Mouse (Mus musculus) kidney, adult 8-10 months (tissue): ENCODE data around the gene Sh2b3.
A peak's percentile ranks its signal among the peaks of the same experiment; 100 is the strongest.
"Not testable (repeated sequence)": the region's sequence is repeated elsewhere in the genome, so short reads cannot be mapped to it uniquely, and the experiment has no call there.

Experiments used
- DNase-seq, 2 experiments: peaks; one replicate each; pipeline ENCODE4 v3.0.0; 2022

The Sh2b3 gene

DNA sequence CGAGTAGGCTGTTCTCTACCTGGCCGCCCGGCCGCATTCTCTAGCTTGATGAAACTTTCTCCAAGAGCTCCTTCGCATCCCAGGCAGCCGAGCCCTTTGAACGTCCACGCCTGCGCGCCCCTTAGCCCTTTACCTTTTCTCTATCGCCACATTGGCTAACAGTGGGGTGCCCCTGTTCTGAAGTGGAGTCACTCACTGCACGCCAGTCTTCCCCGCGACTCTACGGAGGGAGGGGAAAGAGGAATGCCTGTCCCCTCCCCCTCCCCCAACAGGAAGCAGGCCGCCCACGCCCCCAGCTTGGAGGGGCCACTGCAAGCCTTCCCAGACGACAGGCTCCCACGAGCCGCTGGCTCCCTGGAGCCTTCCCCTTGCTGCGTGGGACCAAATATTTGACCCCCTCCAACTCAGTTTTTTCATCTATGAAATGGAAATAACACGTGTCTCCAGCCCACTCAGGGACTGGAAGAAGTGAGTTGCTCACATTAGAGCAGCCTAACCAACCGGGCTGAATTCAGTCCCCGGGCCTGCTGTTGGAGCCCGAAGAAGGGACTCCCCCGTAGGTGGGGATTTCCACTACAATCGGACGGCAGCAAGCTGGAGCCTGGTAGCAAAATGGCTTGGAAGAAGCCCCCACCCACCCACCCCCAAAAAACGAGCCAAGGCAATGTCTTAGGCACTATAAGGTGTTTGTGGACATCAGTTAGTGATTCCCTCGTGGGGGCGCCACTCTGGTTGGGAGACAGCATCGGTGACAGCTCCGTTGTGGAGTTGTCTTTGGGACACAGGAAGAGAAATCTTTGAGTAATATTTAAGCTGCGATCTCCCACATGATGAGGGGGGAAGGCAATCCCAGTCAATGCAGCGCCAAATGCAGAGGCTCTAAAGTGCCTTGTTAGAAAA is at the start of gene Sh2b3:
Gene Sh2b3 (minus strand): TSS at position 206 of the 900 bp plus-strand sequence.
- no peak for DNase-seq

DNA sequence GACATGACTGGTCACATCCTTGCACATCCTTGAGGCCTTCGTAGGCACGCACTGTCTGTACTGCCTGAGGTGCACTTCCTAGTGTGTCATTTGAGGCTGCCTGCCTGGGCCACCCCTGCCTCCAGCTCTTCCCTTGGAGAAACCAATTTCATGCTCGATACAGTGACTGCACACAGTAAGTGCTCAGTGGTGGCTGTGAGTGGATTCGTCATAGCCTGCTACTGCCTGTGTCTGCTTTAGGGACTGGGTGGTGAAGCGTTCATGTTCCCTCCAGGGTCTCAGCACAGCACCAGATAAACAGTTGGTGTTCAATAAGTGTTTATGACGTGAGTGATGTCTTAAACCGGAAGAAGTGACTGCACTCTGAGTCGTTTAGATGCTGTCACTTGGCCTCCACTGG is 45.9 kb upstream of the Sh2b3 start:
- no peak for DNase-seq

DNA sequence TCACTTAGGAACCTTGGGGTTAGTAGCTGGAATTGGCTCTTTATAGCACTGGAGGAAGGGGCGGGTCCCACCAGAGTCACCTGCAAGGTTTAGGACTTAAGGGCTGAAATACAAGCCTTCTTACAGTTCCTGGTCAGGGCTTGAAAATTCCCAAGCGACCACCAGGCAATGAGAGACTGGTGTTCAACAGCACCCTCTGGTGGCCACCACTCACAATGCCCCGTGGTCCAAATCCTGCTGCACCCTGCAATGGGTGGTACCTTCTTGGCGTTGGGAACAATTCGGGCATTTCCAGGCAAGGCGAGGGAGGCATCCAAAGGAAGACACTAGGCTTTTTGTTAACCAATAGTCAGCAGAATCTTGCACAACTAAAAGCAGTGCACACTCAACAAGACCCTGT is 41.8 kb upstream of the Sh2b3 start:
- peak in 1 of 2 experiments; percentile 42 for DNase-seq

DNA sequence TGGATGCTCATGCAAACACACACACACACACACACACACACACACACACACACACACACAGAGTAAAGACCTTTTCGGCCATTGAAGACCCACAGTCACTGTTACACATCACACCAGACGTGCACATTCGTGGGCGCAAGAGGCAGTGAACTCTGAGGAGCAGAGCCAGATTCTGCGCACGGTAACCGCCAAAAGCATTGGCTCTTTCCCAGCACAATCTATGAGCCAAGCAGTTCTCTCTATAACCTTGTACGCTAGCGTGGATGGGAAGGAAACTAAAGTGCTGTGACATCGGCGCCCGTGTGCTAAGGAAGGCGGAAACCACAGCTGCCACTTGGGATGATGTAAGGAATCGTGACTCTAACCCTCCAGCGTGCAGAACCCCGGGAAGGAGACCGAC is 41.3 kb upstream of the Sh2b3 start:
- DNase-seq: no peak

DNA sequence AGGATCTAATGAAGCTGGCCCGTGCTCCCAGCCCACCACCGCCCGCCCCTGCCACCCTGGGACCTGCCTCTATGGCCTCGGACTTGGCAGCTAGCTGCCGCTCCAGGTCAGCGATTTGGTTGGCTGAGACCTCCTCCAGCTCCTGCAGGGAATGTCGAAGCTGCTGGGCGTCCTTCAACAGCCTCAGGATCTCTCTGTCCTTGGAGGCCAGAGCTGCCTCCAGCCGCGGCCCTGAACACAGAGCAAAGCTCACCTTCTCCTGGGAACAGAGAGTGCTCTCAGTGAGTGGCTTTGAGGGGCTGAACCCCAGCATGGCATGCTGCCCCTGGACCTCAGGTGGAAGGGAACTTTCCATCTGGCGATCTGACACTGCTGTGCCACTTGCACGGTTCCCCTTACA is 39.5 kb upstream of the Sh2b3 start:
- no peak for DNase-seq

DNA sequence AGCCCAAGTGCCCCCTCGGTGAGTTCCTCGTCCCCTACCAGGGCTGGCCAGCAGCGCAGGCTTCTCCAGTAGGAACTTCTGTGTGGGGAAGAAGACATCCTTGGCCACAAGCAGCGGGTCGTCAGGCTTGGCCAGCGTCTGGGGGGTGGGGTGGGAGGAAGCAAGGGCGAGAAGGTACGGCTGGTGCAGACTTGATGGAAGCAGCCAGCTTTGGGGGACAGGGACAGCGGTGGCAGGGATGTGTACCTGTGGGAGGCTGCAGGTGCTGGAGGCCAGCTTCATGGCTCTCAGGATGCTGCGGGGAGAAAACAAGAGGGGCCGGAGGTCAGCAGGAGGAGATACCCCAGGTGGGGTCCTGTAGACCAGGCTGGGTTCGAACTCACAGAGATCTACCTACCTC is 37.6 kb upstream of the Sh2b3 start:
- no peak for DNase-seq

DNA sequence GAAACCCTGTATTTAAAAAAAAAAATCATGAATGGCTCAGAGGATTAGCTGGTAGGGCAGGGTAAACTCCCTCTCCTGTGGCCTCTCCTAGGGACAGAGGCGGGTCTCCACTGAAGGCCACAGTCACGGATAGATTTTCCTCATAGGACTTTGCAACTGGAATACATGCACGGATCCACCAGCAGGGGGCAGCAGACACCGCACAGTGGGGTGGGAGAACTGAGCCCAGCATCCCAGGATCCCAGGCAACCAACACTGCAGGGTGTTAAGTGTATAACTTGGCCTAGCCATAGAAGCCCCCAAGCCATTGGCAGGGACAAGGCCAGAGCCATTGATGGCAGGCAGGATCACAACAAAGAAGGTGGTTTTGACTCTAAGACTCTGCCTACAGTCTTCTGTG is 34.7 kb upstream of the Sh2b3 start:
- peak; percentile 60 to 73 for DNase-seq

DNA sequence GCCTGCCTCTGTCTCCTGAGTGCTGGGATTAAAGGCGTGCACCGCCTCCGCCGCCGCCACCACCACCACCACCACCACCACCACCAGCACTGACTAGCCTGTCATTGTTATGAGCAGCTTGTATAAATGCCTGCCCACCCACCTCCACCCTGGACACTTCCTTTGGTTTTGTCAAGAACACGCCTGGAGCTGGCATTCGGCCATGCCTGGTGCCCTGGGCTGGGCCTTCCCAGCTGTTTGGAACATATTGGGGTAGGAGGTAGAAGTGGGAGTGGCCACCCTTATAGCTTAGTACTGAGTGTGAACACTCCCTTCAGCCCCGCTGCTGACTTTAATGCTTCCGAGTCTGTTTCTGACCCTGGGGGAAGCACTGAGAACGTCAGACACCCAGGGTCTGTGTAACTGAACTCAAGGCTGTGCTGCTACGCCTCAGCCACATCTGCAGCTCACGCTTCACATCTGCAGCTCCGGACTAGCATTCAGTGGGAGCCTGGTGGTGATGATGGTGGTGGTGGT is 34.1 kb upstream of the Sh2b3 start:
- DNase-seq: no peak

DNA sequence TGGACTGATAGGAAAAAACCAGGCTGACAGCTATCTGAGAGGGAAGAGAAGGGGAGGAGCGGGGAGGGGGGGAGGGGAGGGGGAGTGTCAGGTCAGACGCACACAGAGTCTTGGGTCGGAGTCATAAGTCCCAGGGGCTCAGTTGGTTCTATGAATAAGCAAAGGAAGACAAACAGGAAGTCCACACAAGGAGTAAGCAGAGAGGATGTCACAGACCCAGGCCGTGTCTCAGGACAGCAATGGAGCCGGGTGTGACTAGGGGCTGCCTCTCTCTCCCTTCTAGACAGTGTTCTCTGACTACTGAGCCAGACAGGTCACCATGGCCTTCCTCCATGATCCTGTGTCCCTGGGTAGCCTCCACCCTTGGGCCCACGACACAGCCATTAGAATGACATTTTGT is 33.4 kb upstream of the Sh2b3 start:
- no peak for DNase-seq

DNA sequence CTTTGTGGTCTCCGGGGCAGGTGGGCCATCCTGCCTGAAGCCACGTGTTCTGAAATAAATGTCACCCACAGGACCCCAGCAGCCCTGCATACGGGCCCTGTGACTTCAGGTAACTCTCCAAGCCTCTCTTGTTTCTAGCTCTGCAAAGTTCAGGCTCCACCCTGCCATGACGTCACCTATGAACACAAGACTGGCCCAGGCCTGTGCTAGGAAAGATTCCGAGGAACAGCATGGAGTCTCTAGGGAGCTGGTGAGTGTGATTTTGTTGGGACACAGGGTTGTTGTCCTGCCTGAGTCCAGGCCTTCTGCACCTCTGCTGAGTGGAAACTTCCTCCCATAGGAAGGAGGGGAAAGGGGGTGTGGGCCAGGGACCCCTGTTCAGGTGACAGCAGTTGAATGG is 30.5 kb upstream of the Sh2b3 start:
- no peak for DNase-seq

DNA sequence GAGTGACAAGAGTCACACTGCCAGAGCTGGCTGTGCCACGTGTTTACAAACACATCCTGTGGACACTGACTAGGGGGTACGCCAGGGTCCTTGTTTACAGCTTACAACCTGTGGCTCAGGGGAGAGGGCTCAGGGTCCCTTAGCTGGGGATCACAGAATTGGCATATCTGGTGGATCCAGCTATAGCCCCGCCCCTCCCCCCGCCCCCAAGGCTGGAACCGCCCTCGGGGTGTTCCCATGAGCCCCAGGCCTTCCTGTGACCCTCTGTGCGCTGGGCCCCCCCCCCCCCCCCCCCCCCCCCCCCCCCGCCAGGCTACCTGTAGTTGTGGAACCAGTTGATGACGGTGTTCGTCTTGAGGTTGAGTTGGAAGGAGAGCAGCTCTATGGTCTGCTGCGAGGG is 26.9 kb upstream of the Sh2b3 start:
- no peak for DNase-seq

DNA sequence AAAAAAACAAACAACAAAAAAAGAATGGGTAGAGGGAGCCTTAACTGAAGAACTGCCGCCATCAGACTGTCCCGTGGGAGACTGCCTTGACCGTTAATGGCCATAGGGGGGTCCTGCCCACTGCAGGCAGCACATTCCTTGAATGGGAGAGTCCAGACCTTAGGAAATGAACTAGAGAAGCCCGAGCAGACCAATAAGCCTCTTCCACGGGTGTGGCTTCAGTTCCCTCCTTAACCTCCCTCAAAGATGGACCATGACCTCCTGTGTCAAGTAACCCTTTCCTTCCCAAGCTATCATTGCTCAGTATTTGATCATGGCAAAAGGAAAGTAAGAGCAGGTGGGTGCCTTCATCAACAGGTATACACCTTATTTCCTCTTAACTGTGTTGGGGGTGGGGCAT is 24.5 kb upstream of the Sh2b3 start:
- no peak for DNase-seq

DNA sequence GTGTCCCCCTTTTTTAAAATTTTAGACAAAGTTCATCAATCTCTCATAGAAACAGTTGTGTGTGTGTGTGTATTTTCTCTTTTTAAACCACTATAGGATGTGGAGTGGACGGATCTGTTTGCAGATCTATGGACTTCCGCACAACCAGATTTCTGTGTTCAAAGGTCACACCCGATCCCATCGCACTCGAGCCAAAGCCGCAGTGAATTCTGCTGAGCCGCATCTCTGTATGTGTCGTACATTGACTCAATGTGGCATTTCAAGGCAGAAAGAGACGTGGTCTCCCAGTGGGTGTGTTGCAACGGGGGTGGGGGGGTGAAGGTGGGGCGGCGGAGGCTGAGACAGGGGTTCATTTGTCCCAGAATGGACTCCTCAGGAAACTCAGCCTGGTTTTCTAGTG is 21.0 kb upstream of the Sh2b3 start:
- DNase-seq: no peak

DNA sequence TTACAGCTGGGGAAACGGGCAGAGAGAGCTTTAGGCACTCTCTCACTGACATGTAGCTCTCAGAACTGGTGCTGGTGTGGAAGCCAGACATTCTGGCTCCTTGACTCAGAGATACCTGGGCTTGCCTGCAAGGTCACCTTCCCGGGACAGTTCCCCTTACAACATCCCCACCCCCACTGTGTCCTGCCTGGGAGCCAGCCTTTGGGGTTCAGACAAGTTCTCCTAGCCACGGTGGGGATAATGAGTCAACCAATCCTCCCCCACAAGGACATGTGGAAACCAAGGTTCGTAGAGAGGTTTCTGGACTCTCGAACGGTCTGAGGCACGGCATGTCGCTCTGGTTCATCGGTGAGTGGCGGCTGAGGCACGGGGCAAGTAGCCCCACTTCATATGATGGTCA is 19.3 kb upstream of the Sh2b3 start:
- DNase-seq: no peak

DNA sequence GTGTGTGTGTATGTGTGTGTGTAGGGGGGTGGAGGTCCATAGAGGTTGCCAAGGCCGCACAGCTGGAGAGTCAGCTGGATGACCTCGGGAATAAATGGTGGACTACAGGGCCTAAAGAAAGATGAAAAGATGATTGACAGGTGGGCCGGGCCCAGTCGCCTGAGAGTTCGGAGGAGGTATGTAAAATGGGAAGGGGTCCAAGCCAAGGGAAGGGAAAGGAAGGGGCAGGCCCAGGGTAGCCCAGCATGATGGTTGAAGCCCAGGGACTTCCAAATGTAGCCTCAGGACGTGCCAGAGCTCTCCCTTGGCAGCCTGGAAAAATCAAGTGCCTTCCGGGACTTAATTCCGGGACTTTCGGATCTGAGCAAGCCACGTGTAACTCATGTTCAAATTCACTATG is 17.3 kb upstream of the Sh2b3 start:
- no peak for DNase-seq

DNA sequence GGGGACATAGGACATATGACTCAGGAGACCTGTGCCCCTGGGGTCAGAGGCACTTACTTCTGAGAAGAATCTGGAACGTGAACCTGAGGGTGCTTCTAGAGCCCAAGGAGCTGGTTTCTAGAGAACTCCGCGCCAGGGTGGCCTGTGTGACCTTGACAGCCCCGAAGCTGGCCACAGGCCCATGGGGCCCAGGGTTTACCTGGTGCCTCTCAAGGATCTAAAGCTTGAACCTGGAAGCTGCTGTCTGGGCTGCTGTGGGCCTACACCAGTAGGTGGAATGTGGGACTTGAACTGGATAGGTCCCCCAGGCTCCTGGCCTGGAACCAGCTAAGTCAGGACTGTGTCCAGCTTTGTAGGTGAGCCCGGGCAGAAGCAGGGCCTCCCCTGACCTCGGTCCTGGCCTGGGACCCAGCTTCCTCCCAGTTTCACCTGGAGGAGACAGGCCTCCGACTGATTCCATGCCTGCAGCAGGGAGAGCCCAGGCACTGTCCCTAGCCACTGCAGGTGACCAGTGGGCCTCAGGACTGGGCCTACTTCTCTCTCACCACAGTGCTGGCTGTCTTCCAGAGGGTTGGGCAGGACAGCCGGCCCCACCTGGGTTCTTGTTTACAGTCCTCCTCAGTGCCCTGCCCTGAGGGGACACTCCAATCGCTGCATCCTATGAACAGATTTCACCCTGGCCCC is 16.1 kb upstream of the Sh2b3 start:
- peak; percentile 64 to 81 for DNase-seq

DNA sequence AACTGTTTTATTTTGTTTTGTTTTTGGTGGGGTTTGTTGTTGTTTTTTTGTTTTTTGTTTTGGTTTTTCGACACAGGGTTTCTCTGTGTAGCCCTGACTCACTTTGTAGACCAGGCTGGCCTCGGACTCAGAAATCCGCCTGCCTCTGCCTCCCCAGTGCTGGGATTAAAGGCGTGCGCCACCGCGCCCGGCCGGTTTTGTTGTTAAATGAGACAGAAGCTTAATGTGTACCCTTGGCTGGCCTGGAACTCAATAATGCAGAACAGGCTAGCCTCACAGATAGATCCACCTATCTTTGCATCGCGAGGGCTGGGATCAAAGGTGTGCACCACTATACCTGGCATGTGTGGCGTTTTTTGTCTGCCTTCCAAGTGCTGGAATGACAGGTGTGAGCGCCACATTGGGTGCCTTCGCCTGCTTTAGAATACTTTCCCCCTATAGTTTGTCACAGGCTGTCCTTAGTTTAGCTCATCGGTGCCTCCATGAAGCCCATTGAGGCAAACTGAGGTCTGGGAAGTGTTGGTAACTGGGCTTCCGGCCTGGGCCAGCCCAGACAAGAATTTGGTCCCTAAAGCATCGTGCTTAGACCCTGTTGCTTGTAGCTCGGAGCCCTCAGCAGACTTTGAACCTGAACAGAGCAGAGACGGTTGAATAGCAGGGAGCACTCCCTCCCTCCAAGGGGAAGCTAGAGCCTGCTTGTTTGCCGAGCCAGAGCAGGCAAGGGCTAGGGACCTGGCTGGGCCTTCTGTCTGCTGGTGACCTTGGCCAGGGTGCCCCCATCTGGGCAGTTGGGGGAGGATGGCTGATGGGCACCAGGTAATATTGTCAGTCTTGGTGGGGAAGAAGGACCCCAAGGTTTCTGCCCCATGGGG is 12.3 kb upstream of the Sh2b3 start:
- peak in 1 of 2 experiments; percentile 55 for DNase-seq

DNA sequence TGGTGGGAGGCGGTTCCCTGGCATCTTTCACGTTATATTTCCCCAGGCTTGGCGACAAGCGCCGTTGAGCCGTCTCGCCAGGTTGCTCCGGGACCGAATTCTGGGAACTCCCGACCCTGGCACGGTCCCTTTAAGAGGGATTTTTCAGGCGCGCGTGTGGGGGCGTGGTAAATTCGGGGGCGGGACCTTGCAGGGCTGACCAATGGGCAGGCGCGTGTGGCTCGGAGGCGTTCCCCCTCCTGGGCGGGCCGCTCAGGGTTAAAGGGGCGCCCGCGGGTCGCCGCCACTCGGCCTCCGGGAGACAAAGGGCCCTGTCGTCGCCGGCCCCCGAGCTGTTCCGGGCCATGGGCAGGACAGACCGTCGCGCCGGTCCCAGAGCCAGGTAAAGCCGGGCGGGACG is 11.3 kb upstream of the Sh2b3 start, which contains the start of gene Pheta1:
Gene Pheta1 (plus strand): TSS at position 242 of the 400 bp plus-strand sequence.
- peak; percentile 88 to 94 for DNase-seq

DNA sequence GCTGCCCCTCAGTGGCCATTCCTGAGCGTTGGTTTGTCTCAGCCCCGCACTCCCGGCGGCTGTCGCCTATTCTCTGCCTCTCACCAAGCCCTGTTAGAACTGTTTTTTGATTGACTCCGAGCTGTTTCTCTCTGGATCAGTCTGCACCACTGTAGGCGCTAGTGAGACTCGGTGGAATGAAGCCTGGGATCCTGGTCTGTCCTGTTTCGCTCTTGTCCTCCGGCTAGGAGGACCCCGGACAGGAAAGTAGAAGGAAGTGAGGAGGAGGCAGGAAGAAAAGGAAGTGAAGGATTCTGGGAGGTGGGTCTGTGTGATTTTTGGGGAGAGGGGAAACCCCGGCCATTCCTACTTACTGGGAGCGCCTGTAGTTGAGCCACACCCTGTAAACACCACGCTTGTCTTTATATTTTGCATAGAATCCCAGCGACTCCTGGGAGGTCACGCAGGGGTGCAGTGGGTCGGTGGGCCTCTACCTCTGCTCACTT is 10.6 kb upstream of the Sh2b3 start:
- peak in 1 of 2 experiments; percentile 66 for DNase-seq

DNA sequence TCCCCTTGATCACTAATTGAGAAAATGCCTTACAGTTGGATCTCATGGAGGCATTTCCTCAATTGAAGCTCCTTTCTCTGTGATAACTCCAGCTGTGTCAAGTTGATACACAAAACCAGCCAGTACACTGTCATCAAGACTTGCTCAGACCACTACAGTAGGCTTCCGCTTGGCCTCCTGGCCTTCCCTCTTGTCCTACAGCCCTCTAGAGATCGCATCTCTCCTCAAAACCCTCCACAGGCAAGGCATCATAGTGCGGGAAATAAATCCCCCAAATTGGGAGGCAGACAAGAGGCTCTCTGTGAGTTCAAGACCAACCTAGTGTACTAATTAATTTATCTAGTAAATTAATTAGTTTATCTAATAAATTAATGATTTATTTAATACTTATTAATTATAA is 9.8 kb upstream of the Sh2b3 start:
- DNase-seq: not testable (repeated sequence)

DNA sequence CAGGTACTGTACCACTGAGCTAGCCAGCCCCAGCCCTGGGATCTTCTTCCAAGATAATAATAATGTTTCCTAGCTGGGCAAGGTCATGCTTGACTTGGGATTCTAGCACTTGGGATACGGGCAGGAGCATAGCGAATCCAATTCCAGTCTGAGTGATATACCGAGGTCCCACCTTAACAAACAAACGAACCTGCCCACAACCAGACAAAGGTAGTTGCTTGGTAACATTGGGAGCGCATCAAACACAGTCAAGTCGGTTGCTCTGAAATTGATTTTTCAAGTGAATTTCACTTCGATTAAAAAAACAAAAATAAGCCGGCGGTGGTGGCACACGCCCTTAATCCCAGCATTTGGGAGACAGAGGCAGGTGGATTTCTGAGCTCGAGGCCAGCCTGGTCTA is 8.9 kb upstream of the Sh2b3 start:
- DNase-seq: no peak

DNA sequence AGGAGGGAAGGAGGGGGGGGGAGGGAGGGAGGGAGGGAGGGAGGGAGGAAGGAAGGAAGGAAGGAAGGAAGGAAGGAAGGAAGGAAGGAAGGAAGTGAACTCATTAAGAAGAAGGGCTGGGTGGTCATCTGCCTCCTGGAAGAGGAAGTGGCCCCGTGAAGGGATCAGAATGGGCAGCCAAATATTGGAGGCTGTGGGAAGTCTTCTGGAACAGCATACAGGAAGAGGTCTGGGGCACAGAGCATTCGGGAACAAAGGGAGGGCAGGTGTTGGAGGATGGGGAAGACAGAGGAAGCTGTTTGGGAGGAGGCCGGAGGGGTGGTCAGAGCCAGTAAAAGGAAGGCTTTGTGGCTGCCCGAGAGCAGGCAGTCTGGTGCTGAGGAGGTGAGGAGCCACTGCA is 7.9 kb upstream of the Sh2b3 start:
- no peak for DNase-seq
